Mouse (Mus musculus) embryonic facial prominence, embryonic 13.5 days (tissue): ENCODE results near the gene Ly6g6e. TPM values are rescaled to one million over a fixed set of nuclear protein-coding genes. Genes with fewer than 3 reads are reported as not detected.
"Not testable (repeated sequence)": the region's sequence is repeated elsewhere in the genome, so short reads cannot be mapped to it uniquely, and the experiment has no call there.

Experiments used
- ATAC-seq: fragments of 200-750 bp; cut with Nextera tagmentation; 2 replicates; pipeline ENCODE4 v1.8.0; 2017; ENCODE audit warnings: low read depth; ENCODE audit not compliant: insufficient number of reproducible peaks, insufficient read depth, low FRiP score, low TSS enrichment
- H3K27ac ChIP-seq: fragments of 300-500 bp; sonication (generic); 2 replicates; pipeline ENCODE4 v1.5.1; 2015; ENCODE audit warnings: moderate library complexity, mild to moderate bottlenecking, inconsistent platforms
- H3K27me3 ChIP-seq: fragments of 300-500 bp; sonication (generic); 2 replicates; pipeline ENCODE4 v1.6.1; 2015; ENCODE audit warnings: mild to moderate bottlenecking, inconsistent platforms
- H3K36me3 ChIP-seq: fragments of 300-500 bp; sonication (generic); 2 replicates; pipeline ENCODE4 v1.6.1; 2015; ENCODE audit warnings: mild to moderate bottlenecking, inconsistent platforms
- H3K4me1 ChIP-seq: fragments of 300-500 bp; sonication (generic); 2 replicates; pipeline ENCODE4 v1.6.1; 2015; ENCODE audit warnings: inconsistent platforms
- H3K4me2 ChIP-seq: fragments of 300-500 bp; sonication (generic); 2 replicates; pipeline ENCODE4 v1.6.1; 2015; ENCODE audit warnings: moderate library complexity, mild to moderate bottlenecking, inconsistent platforms
- H3K4me3 ChIP-seq: fragments of 300-500 bp; sonication (generic); 2 replicates; pipeline ENCODE4 v1.5.1; 2015; ENCODE audit warnings: mild to moderate bottlenecking, inconsistent platforms
- H3K9ac ChIP-seq: fragments of 300-500 bp; sonication (generic); 2 replicates; pipeline ENCODE4 v1.6.1; 2015; ENCODE audit warnings: mild to moderate bottlenecking, inconsistent platforms
- H3K9me3 ChIP-seq: fragments of 300-500 bp; sonication (generic); 2 replicates; pipeline ENCODE4 v1.6.1; 2016; ENCODE audit warnings: inconsistent platforms
- WGBS: fragments of 180-500 bp; shearing (Covaris S2); methylation state at CpG from one replicate; pipeline ENCODE4 v1.1.7; 2015; ENCODE audit warnings: mixed read lengths; 5-methylcytosine and 5-hydroxymethylcytosine counted together
- polyA plus RNA-seq: library from polyadenylated mRNA; unstranded; fragments of >200 nt; fragmentation: Nextera tagmentation; extraction: Ambion mirVana; gene quantifications from 2 replicates; pipeline ENCODE4 v1.2.1, GENCODE M21; 2015

Ly6g6e gene
- polyA plus RNA-seq = 4.3 and 4.9 TPM in 2 replicates

DNA sequence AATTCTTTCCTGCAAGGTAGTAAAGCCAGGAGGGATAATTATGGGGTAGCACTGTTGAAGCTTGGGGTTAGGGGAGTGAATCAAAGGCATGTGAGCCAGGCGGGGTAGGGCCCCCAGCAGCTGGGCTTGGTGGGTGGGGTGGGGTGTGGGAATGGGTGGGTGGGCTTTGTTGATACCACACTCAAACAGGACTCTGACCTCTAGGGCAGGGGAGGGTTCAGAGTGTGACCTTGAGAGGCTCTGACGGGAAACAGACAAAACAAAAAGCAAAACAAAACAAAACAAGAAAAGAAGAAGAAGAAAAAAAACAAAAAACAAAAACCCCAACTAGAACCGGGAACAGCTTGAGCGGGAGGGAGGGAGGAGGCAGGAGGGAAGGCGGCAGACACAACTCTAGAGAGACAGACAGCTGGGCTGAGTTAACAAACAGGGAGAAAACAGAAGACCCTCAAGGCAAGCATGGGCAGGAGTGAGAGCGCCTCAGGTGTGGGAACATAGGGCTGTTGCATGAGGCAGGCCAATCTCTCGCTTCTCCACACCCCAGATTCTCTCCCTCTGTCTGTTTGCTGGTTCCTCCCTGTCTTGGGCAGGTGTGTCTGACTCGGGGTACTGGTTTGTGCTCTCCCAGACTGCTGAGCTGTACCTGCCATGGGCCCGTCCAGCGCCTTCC lies at the start of gene Ly6g6e:
Ly6g6e (plus strand) TSS at position 396 of the 670 bp plus-strand sequence.
- H3K27ac ChIP-seq = peak within 1 kb of the TSS; percentile 55; the same call in 1 of the 2 replicates
- ATAC-seq = no peak
- peak within 1 kb of the TSS; percentile 45 for H3K4me2 ChIP-seq
- H3K36me3 ChIP-seq = no peaks in the 10 kb centered on the region
- peaks cover 16% of the 10 kb centered on the region for H3K27me3 ChIP-seq
- peaks cover 32% of the 10 kb centered on the region for H3K4me1 ChIP-seq
- no peaks in the 10 kb centered on the region for H3K9me3 ChIP-seq
- 5% methylated on average over 10 of the region's 10 CpGs for WGBS
- no peak within 1 kb of the TSS; the same call in 1 of the 2 replicates for H3K9ac ChIP-seq
- H3K4me3 ChIP-seq = peak within 1 kb of the TSS; percentile 20; the same call in 1 of the 2 replicates

GRCm38 (mm10) chr17:35027277-35028068 lies 49.2 kb upstream of the Ly6g6e start, which contains the start of gene Sapcd1:
TSS of gene Sapcd1 (minus strand) at chr17:35028016.
- ATAC-seq = peak; percentile 28; the same call in 1 of the 2 replicates
- Histone ChIP-seq H3K27ac (peak within 1 kb of the TSS; percentile 87), H3K4me3 (peak within 1 kb of the TSS; percentile 25), H3K9me3 (no peaks in the 10 kb centered on the region), H3K4me1 (peaks cover 37% of the 10 kb centered on the region), H3K36me3 (no peaks in the 10 kb centered on the region), H3K4me2 (peak within 1 kb of the TSS; percentile 45), H3K27me3 (no peaks in the 10 kb centered on the region), H3K9ac (peak within 1 kb of the TSS; percentile 64)
- 33% methylated on average over 13 of the region's 13 CpGs for WGBS

DNA sequence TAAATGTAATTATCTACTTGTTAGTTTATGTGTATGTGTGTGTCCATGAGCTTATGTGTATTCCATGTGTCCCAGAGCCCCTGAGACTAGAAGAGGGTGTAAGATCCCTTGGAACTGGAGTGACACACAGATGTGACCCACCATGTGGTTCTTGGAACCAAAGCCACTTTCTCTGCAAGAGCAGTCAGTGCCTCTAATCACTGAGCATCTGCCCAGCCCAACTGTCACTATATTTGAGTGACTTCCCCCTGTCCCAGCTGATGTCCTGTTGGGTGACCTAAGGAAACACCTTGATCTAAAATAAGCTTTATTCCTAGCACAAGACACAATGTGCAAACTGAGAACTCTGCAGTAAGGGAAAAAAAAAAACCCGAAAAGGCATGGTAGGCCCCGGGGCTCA lies 48.4 kb upstream of the Ly6g6e start:
- WGBS = 71% methylated on average over 2 of the region's 2 CpGs

GRCm38 (mm10) chr17:35029691-35030532 lies 46.8 kb upstream of the Ly6g6e start:
- ATAC-seq = no peak
- Histone ChIP-seq H3K9ac (0 out of 2 replicates have a peak overlapping the region, but pooled peaks have one; percentile 58), H3K4me3 (no peak overlapping the region), H3K27ac (no peak overlapping the region), H3K4me1 (peaks cover 29% of the 10 kb centered on the region), H3K27me3 (no peaks in the 10 kb centered on the region), H3K9me3 (no peaks in the 10 kb centered on the region), H3K4me2 (peak overlapping the region; percentile 24), H3K36me3 (no peaks in the 10 kb centered on the region)
- WGBS = 31% methylated on average over 19 of the region's 19 CpGs

More for the DNA sequence above, 48.4 kb upstream of the Ly6g6e start:
- Histone ChIP-seq H3K9ac (no peak overlapping the region), H3K4me2 (no peak overlapping the region), H3K36me3 (no peaks in the 10 kb centered on the region), H3K9me3 (no peaks in the 10 kb centered on the region), H3K27me3 (no peaks in the 10 kb centered on the region), H3K4me1 (peaks cover 37% of the 10 kb centered on the region), H3K4me3 (no peak overlapping the region), H3K27ac (no peak overlapping the region)
- no peak for ATAC-seq

- no peak for ATAC-seq
- H3K9ac ChIP-seq = no peak overlapping the region
- WGBS = 92% methylated on average over 11 of the region's 11 CpGs
Observed at GRCm38 (mm10) chr17:35031272-35031671, 45.4 kb upstream of the Ly6g6e start.

DNA sequence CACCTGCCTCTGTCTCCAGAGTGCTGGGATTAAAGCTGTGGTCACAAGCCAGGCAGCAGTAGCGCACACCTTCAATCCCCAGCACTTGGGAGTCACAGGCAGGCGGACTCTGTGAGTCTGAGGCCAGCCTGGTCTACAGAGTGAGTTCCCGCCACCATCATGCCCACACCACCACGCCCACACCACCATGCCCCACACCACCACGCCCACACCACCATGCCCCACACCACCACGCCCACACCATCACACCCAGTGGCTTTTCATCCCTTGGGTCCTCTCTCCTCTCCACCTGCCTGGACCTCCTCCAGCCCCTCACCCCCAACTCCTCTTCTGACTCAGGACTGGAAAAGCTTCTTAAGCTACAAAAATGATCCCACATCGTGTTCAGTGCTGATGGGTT lies 44.8 kb upstream of the Ly6g6e start:
- Histone ChIP-seq H3K36me3 (no peaks in the 10 kb centered on the region), H3K4me3 (no peak overlapping the region), H3K9me3 (no peaks in the 10 kb centered on the region), H3K27ac (no peak overlapping the region), H3K4me2 (no peak overlapping the region), H3K9ac (no peak overlapping the region), H3K4me1 (peaks cover 15% of the 10 kb centered on the region), H3K27me3 (no peaks in the 10 kb centered on the region)
- 93% methylated on average over 7 of the region's 7 CpGs for WGBS
- ATAC-seq = no peak

More at GRCm38 (mm10) chr17:35031272-35031671, 45.4 kb upstream of the Ly6g6e start:
- Histone ChIP-seq H3K27ac (no peak overlapping the region), H3K4me2 (no peak overlapping the region), H3K4me3 (no peak overlapping the region), H3K36me3 (no peaks in the 10 kb centered on the region), H3K27me3 (no peaks in the 10 kb centered on the region), H3K9me3 (no peaks in the 10 kb centered on the region), H3K4me1 (peaks cover 20% of the 10 kb centered on the region)

GRCm38 (mm10) chr17:35032323-35032870 lies 44.3 kb upstream of the Ly6g6e start:
- Histone ChIP-seq H3K9me3 (no peaks in the 10 kb centered on the region), H3K27me3 (no peaks in the 10 kb centered on the region), H3K4me3 (no peak overlapping the region), H3K4me1 (peaks cover 12% of the 10 kb centered on the region), H3K36me3 (no peaks in the 10 kb centered on the region), H3K9ac (no peak overlapping the region), H3K4me2 (no peak overlapping the region), H3K27ac (no peak overlapping the region)
- WGBS = 73% methylated on average over 8 of the region's 8 CpGs
- ATAC-seq = no peak

DNA sequence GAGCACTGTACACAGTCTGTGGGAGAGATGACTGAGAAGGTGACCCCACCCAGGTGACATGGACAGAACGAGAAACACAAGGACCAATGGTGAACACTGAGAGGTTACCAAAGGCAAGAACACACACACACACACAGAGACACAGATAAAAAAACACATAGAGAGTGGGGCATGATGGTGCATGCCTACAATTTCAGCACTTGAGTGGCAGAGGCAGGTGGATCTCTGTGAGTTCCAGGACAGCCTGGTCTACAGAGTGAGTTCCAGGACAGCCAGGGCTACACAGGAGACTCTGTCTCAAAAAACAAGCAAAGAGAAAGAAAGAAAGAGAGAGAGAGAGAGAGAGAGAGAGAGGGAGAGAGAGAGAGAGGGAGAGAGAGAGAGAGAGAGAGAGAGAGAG lies 43.0 kb upstream of the Ly6g6e start:
- WGBS = 65% methylated on average over 1 of the region's 1 CpGs
- H3K9me3 ChIP-seq, ATAC-seq, H3K4me3 ChIP-seq, H3K27ac ChIP-seq, H3K4me2 ChIP-seq, H3K36me3 ChIP-seq, H3K4me1 ChIP-seq, H3K27me3 ChIP-seq, H3K9ac ChIP-seq: not testable (repeated sequence)

DNA sequence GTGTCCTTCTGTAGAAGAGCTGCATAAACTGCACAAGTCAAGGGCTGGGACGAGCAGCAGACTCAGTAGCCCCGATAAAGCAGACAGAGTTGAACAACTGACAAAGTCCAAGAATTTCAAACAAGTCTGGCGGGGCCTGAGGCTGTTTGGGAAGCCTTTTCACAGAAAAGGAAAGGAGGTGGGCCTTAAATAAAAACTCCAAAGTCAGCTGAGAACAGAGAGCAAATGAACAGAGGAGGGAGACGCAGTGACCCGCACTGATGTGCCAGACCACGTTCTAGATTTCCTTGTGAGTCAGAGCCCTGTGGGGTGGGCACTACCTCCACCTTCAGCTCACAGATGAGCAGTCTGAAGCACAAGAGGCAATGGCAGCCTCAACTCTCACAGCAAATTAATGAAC lies 41.8 kb upstream of the Ly6g6e start:
- H3K36me3 ChIP-seq = no peaks in the 10 kb centered on the region
- peaks cover 1% of the 10 kb centered on the region for H3K4me1 ChIP-seq
- no peak for ATAC-seq
- H3K9ac ChIP-seq = no peak overlapping the region
- no peak overlapping the region for H3K4me2 ChIP-seq
- no peaks in the 10 kb centered on the region for H3K27me3 ChIP-seq
- no peak overlapping the region for H3K4me3 ChIP-seq
- no peak overlapping the region for H3K27ac ChIP-seq
- 65% methylated on average over 6 of the region's 6 CpGs for WGBS
- no peaks in the 10 kb centered on the region for H3K9me3 ChIP-seq

DNA sequence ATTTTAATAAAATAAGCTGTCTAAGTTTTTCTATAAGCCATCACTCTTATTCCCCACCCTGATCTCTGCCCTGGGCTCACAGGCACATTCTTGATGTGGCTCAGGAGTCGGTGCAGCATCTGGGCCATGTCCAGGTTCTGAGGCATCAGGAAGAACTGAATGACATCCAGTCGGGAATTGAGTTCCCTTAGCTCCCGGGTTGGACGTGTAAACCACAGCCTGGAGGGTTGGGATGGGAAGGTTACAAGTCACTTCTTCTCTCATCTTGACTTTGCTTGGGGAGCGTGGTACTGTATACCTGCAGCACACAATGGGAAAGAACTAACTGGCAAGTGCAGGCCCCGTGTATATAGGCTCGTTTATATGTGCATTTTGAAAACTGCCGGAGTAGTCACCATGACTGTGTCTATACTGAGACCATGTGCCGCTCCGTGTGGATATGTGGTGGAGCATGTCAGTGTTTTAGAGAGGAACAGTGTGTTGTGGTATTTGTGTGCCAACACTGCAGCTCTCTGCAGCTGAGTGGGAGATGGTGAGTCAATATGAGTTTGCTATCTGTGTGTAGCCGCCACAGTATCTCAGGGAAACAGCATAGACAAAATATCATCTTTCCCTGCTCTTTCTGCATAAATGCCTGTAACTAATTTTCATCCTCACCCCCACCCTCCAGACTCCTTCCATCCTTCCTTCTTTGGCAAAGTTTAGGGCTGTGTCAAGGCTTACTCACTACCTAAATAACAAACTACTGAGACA lies 37.4 kb upstream of the Ly6g6e start:
- H3K4me2 ChIP-seq = no peak overlapping the region
- H3K27ac ChIP-seq = no peak overlapping the region
- no peaks in the 10 kb centered on the region; the same call in 1 of the 2 replicates for H3K4me1 ChIP-seq
- H3K4me3 ChIP-seq = no peak overlapping the region
- H3K36me3 ChIP-seq = no peaks in the 10 kb centered on the region
- H3K9me3 ChIP-seq = no peaks in the 10 kb centered on the region
- no peaks in the 10 kb centered on the region for H3K27me3 ChIP-seq
- H3K9ac ChIP-seq = no peak overlapping the region
- WGBS = 80% methylated on average over 11 of the region's 11 CpGs
- no peak for ATAC-seq
